Mouse (Mus musculus): ENCODE data around the gene Plekhd1.

GRCm38 (mm10) chr12:80653951-80654658 is 38.3 kb upstream of the Plekhd1 start:
- TF ChIP-seq CTCF (IDR thresholded peaks at IDR 0.05; ENCODE audit: extremely low read depth, insufficient read depth, low read length): no peak
- no peak for TF ChIP-seq POLR2A (IDR thresholded peaks at IDR 0.05; ENCODE audit: extremely low read depth, insufficient read depth, low read length)

Data from cortical plate, adult 2 months (tissue).